Mouse (Mus musculus): ENCODE measurements around the gene Sord.
"Not testable (repeated sequence)": the region's sequence is repeated elsewhere in the genome, so short reads cannot be mapped to it uniquely, and the experiment has no call there.

Sord gene

DNA sequence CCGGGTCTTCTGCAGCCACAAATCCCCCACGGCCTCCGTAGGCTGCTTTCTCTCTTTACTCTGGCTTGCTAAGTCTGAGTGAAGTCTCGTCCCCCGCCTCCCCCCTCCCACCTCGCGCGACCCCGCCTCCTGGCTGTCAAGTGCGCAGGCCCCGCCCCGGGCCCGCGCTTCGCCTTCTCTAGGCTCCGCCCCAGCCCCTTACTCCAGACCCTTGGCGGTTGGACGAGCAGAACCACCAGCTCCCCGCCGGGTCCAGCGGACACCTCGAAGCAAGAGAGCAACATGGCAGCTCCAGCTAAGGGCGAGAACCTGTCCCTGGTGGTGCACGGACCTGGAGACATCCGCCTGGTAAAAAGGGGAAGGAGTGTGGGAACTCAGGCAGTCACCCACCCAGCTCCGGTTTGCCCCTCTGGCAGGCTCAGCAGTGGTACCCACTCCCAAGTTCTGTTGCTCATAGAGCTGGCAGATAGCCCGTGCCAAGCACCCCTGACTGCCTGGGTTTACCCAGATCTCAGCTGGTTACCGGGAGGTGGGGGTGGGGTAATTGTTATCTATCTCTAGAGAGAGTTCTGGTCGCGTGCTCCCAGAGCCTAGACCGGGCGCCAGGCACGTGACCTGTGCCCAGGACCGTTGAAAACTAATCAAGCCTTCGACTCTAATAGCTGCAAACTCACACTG, at the start of gene Sord:
Gene Sord (plus strand): TSS at position 139 of the 678 bp plus-strand sequence.
- peak; percentile 47 for DNase-seq (ENCODE audit: low read depth, low spot score)

DNA sequence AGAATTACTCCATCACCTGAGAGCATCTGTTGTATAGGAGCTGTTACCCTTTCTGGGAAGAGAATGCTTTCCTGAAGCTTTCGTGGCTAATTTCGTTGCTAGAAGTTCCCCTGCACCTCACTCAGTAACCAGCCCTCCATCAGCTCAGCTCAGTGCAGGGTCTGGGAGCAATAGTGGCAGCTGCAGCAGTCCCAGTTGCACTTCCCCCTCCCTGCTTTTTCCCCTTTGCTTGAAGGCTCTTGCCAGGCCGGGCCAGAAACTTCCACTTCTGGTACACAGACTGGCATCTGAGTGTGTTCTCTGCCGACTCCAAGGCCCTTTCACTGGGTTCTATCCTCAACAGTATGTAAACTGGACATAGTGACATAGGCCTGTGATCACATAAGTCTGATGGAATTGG, 49.5 kb upstream of the Sord start:
- no peak for DNase-seq (ENCODE audit: low read depth, low spot score)

DNA sequence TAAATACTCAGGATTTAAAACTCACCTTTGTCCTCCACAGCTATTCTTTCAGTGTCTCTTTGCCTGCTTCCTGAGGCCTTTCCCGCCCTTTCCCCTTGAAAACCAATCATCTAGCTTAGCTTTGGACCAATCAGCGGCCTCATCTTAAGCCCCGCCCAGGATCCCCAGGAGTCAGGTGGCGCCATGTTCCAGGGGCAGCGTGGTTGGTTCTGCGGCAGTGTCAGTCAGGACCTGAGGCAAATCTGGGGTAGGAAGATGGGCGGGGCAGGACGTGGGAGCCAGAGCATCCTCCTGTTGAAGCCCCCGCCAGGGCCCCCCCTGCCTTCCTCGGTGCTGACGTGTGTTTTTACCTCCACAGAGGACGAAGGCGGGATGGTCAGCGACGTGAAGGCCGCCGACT, 48.4 kb upstream of the Sord start, which contains the start of the genes Patl2 and Terb2:
Gene Patl2 (minus strand): TSS at position 84 of the 400 bp plus-strand sequence.
Gene Terb2 (plus strand): TSS at position 167 of the 400 bp plus-strand sequence.
- DNase-seq (ENCODE audit: low read depth, low spot score) = no peak

DNA sequence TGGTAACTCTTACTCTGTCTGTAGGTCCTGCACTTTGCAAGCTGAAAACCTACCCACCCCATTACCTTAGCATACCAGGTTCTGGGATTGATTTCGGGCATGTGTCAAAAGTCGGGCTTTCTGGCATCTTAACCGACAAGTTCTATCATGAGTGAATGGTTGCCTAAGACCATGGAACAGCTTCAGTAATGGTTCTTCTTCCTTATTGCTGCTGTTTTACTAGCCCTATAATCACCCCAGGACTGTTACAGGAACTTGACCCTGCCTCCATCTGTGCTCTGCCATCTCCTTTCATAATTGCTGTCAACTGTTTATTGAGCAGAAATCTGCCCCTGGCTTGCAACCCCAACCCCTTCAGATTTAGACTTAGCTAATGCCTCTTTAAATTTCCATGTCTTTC, 47.8 kb upstream of the Sord start:
- DNase-seq (ENCODE audit: low read depth, low spot score) = no peak

DNA sequence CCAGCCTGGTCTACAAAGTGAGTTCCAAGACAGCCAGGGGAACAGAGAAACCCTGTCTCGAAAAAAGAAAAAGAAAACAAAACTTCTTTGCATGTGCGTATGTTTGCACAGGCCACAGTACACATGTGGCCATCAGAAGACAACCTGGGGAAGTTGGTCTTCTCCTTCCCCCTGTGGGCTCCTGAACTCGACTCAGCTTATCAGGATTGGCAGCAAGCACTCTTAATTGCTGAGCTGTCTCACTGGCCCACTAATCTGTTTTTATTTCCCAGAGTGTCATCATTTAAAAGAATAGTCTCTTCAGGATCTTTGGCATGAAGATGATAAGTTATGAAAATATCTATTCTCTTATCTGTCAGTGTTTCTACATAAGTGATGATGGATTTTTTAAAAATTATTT, 42.7 kb upstream of the Sord start:
- DNase-seq (ENCODE audit: low read depth, low spot score) = no peak

DNA sequence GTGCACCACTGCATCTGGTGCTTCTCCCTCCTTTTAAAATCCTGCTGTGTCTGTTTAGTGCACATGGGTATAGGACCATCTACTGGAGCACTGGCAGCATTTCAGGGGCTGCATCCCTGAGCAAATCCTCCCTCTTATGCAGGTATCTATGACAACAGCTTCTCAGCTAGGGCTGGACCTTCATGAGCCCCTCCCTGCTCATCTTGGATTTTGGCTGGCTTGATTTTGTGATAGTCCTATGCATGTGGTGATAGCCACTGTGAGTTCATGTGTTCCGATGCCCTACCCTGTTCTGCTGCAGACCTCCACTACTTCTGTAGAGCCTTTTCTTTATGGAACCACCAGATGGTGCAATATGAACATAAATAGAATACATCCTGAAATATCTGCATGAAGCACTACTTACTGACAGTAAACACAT, 40.0 kb upstream of the Sord start:
- no peak for DNase-seq (ENCODE audit: low read depth, low spot score)

DNA sequence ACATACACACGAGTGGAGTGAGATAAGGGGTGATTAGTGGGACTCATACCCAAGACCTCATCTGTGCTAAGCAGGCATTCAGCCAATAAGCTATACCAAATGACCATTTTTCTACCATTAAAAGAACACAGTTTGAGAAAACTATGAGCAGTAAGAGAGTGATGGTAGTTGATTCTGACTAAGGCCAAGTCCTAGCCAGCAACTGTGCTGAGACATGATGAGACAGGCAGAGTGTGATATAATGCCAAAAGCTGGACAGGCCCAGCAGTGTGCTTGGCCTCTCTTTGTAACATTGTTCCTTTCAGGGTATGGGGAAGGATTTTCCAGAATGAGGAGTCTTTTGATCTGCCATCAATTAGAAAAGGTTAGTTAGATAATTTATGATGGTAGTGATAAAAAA, 33.0 kb upstream of the Sord start:
- DNase-seq (ENCODE audit: low read depth, low spot score) = no peak

DNA sequence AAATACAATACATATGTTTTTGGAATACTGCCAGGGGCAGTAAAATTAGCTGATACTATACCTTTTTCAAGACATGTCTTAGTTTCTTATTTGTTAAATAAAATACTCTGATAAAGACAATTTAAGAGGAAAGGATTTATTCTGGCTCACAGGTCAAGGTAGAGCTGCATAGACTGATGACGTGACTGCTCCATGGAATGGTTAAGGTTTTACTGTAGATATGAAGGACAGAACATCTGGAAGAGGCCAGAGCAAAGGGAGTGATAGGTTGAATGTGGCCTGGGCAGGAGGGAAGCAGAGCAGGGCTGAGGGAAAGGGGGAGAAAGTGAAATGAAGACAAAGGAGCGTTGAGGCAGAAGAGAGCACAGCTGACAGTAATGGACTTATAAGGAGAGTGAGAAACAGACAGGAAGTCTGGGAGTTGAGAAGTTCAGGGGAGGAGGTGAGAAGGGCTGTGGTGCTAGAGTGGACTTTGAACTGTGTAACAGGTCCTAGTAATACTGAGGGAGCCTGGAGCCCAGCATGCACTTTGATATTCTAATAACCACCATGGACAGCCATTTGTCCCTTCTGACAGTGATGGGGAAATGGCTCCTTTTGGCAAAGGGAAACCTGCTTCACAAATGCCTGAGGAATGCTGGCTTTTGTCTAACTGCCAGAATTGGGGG, 28.0 kb upstream of the Sord start:
- no peak for DNase-seq (ENCODE audit: low read depth, low spot score)

DNA sequence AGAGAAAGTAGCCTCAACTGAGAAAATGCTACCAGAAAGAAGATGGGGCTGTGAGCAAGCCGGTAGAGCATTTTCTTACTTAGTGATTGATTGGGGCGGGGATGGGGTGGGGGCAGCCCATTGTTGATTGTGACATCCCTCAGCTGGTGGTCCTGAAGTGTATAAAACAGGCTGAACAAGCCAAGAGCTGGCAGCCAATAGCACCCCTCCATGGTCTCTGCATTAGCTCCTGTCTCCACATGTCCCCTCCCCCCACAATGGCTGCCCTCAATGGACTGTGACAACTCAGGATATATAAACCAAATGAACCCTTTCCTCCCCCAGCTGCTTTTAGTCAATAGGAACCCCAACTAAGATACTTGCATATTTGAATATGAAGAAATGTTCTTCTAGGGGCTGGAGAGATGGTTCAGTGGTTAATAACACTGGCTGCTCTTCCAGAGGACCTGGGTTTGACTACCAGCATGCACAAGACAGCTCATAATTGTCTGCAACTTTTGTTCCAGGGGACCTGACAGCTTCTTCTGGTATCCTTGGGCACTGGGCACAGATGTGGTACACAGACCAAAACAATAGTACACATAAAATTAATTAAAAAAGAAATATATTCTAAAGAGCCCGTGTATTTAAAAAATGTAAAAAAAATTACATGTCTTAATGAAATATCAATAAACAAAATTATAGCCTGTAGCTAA, 23.9 kb upstream of the Sord start:
- no peak for DNase-seq (ENCODE audit: low read depth, low spot score)

DNA sequence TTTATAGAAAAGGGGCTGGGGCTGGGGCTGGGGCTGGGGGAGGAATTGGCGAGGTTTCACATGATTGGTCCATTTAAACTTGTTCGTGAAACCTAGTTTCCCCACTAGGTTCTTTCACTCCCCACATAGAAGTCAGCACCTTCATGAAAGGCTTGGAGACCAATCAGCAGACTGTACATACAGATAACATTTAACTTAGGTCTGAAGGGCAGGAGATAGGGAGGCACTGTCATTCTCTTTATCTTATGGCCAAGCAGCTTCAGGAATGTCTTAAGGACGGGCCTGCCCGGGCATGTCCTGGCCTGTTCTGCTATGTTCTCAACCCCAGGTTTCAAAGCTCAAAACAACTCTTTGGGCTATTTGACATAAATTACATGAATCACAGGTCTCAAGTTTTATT, 17.5 kb upstream of the Sord start:
- not testable (repeated sequence) for DNase-seq (ENCODE audit: low read depth, low spot score)

DNA sequence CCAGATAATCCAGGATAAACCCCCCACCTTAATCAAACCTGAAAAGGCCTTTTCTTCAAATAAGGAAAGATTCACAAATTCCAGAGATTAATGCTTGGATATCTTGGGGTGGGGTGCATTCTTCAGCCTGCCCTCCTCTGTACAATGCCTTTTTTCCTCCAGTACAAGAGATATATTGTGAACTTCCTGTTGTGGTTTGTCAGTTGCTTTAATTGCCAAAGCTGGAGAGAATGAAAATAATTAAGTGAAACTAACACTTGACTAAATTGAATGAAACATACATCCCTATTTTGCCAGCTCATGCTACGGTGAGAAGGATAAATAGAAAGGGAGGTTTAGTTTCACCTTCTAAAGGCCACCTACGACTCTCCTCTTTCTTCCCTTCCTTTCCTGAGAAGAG, 16.3 kb upstream of the Sord start:
- no peak for DNase-seq (ENCODE audit: low read depth, low spot score)

DNA sequence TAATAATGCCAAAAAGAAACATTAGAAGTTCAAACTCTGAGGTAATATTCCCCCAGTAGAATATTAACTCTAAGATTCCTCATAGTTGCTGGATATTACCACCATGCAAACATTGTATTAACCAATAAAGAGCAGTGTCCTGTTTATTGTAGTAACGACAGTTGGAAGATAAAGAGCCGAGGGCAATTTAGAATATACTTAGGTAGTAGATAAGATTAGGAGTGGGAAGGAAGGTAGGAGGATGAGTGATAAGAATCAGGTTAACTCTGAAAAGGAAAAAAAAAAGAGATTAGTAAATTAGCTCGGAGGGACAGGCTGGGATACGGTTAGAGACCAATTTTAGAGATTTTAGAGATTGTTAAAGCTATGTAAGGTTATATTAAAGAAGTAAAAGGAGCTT, 13.2 kb upstream of the Sord start:
- no peak for DNase-seq (ENCODE audit: low read depth, low spot score)

DNA sequence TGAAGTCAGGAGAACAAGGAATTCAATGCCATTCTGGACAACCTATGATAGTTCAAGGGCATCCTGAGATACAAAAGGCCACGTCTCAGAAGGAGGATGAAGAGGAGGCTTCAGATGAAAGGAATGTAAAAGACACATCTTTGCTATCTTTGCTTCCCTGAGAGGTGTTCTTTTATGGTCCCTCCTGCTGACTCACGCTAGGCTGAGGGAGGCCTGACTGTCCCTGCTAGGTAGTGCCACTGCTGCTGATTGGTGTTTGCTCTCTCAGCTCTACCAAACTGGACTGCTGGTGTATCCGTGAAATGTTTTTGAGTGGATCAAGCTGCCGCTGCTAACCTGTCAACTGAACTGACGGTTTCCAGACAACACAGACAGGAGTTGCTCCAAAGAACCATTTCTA, 12.8 kb upstream of the Sord start:
- DNase-seq (ENCODE audit: low read depth, low spot score) = no peak

DNA sequence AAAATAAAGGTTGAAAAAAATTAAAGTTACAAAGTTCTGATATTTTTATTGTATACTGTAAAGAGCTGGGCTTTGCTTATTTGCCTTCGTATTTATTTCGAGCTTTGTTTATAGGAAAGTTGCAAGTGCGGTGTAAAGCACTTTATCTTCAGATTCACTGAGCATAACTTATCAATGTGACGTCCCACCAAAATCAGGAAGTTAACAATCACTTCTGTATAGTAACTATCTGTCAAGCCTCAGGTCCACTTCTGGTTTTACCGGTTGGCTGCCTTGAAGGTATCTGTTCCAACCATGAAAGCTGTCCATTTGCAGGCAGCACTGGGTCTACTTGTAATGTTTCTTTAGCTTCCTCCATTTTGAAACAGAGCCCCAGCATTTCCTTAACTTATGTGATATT, 12.3 kb upstream of the Sord start:
- DNase-seq (ENCODE audit: low read depth, low spot score) = no peak

DNA sequence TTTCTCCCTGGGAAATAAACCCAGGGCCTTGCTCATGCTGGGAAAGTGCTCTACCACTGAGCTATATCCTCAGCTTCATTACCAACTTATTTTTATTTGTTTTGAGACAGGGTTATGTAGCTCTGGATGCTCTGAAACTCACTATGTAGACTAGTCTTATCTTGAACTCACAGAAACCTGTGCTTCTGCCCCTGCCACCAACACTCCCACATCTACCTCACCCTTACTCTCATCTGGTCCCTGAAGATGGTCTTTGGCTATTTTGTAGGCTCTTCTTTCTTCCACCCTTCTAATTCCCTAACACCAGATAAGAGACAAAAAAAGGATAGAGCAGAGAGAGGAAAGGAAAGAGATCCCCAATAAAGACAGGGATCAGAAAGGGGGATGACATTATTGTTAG, 10.9 kb upstream of the Sord start:
- no peak for DNase-seq (ENCODE audit: low read depth, low spot score)

DNA sequence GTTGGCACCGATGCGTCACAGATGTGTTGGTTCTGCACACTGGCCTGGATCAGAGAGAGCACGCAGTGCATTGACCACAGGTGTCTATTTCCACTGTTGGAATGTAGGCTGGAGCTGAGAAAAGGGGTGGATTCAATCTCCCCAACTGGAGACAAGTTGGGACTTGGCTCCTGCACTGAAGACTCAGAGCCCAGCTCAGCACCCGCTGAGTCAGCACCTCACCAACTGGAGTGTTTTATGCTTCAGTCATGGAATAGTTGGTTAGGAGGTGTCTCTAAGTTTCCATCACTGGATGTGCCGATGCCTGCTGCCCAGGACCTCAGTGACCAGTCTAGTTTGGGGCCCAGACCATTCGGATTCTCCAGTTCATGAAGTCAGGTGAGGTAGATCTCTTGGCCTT, 4.2 kb upstream of the Sord start:
- DNase-seq (ENCODE audit: low read depth, low spot score) = no peak

DNA sequence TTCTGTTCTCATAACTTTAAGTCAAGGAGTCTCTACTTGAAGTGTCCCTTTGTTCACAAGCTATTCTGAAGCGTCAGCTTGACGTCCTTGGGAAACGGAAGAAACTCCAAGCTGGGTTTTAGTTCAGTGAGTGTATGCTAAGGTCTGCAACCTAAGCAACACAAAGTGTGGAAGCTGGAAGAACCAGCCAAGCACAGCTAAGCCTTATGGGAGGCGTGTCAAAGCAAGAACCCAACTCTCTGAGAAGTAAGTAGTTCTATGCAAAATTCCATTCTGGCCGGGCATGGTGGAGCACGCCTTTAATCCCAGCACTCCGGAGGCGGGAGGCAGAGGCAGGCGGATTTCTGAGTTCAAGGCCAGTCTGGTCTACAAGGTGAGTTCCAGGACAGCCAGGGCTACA, 2.9 kb upstream of the Sord start:
- DNase-seq (ENCODE audit: low read depth, low spot score) = no peak

DNA sequence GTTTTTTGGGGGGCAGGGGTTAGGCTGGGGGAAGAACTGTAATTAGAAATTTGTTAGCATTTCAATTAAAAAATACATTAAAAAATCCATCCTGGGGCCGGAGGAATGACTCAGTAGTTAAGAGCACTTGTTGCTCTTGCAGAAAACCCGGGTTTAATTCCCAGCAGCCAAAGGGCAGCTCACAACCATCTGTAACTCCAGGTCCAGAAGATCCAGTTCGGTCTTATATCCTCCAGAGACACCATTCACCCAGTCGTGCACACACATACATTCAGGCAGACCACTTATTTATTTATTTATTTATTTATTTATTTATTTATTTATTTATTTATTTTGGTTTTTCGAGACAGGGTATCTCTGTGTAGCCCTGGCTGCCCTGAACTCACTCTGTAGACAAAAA, 1.2 kb upstream of the Sord start:
- no peak for DNase-seq (ENCODE audit: low read depth, low spot score)

DNA sequence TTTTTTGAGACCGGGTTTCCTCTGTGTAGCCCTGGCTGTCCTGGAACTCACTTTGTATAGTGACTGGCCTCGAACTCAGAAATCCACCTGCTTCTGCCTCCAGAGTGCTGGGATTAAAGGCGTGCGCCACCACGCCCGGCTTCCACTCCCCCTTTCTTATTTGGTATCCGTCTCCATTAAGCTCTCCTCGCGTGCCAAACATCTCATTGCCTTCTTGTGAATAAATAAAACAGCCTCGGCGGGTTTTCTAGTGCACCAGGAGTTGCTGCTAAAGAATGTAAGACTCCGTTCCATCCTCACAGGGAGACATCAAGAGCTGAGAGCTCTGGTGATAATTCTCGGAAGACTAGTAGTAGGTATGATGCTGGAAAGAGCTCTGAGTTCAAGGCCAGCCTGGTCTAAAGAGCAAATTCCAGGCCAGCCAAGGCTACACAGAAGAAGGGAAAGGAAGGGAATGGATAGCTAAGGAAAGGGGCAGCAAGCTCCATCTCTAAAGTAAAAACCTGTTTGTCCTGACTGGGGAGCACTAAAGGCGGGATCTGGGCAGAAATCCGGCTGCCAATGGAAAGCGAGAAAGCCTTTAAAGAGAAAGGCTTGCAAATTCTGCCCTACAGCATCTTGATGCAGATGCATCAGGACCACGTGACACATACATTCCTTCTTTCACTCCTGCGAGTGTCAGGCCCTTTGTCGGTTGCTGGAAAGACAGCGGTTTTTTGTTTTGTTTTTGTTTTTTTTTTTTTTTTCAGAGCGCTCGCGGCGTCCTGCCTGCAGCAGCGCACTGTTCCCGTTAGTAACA, 591 bp upstream of the Sord start:
- DNase-seq (ENCODE audit: low read depth, low spot score) = peak; percentile 21

DNA sequence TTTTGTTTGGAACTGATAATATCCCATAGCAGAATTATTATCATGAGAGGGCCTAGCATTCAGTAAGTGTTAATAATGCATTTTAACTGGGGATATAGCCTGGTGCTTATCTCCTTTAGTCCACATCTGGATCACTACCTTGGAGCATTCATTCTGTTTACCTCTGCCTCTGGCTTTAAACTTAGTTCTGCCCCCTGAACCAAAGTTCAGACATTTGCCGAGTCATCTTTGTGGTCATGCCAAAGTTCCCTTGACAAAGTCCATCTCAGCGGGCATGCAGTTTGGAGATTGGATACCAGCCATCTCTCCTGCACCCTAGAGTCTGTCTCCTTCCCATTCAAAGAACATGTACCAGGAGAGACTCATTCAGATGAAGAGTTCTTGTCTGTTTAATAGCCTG, 876 bp downstream of the Sord start:
- peak; percentile 19 for DNase-seq (ENCODE audit: low read depth, low spot score)

DNA sequence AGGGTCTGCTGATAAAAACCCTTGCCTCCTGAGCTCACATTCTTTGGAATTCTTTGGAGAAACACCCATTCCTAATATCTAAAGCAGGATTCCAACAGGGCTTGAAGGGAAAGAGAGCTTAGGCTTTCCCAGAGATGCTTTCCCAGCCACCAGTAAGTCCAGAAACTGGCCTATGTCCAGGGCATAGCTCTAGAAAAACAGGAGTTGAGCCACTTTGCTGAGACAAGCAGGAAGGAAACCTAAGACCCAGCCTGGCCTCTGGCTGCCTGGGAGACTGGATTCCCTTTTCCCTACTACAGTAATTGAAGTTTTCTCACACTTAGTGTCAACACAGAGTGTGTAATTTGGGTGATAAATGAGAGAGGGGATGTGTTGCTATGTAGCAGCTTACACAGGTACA, 1.8 kb downstream of the Sord start:
- DNase-seq (ENCODE audit: low read depth, low spot score) = no peak

DNA sequence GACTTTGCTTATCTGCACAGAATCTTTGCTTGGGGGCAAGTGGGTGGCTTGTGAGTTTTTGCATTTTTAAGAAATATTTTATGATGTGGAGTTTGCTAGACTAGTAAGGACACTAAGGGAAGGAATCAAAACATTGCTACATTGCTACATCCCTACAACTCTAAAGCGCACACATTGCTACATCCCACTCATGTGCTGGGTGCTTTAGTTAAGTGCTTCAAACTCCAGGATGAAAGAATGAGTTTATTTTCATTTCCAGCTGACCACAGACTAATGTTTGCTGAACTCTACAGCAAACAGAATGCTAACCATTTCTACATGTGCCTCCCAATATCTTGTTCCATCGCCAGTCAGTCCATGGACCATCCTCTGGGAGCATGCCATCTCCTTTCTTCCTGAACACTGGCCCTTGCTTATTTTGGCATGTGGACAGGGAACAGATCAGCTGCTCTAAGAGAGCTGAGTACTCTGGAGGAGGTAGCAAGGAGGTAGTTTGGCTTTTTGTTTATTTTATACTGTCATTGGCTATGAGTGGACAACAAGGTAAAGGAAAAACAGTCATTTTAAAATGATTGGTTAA, 3.4 kb downstream of the Sord start:
- DNase-seq (ENCODE audit: low read depth, low spot score) = no peak
